ENCODE assay signal across 20 mouse cellular contexts in the genomic region with DNA sequence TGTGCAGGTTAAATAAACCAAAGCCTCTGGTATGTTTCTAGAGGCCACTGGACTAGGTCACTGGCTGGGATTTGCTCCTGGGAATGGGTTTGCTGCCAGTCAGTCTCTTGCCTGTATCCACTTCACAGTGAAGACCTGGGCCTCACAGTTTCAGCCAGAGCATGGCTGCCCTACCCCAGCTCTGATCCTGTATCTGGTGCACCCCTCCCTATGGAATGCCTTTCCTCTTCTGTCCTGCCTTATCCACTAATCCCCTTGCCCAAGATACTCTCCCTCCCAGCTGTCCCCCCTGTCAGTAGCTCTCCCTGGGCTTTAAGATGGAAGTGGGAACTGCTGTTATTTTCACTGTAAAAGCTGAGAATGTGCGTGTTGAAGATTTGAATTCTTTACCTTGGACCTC. TPM values are rescaled to one million over a fixed set of nuclear protein-coding genes. Genes with fewer than 3 reads are reported as not detected.
DNase-seq lines count a peak whose midpoint lies in the region; ATAC-seq and TF ChIP-seq lines count a peak whose summit lies in the region.
"Had no signal": no experiment of that assay in that cellular context is flagged by ENCODE, and none has a peak within 500 bp of the region (broad histone marks: within the 10 kb centered on the region; RNA-seq: fewer than 3 reads in every experiment).

No protein-coding gene starts in this region.

- no peak for TF ChIP-seq CTCF in gastrocnemius, adult 2 months (IDR thresholded peaks at IDR 0.05)

- H3K9ac ChIP-seq in heart, embryonic 13.5 days, result 0 out of 2 replicates have a peak overlapping the region, but pooled peaks have one; percentile 19
- no peak overlapping the region for H3K9ac ChIP-seq in limb, embryonic 14.5 days (ENCODE audit: low read depth, low read length, severe bottlenecking)
- H3K9ac ChIP-seq in embryonic facial prominence, embryonic 15.5 days, result no peak overlapping the region
- H3K9ac ChIP-seq: embryonic facial prominence, embryonic 13.5 days; forebrain, embryonic 12.5 days had no signal

- DNase-seq in heart, postnatal 10 days, result no peak
- DNase-seq in limb, embryonic 14.5 days (ENCODE audit: low spot score), result no peak
- no peak for DNase-seq in limb, embryonic 10.5 days (ENCODE audit: low spot score)
- DNase-seq in gastrocnemius, adult 2 months, result no peak
- DNase-seq in frontal cortex, postnatal 36 days (ENCODE audit: low spot score in 2 of 2), result no peak
- DNase-seq: adrenal gland, adult 2 months; adrenal gland, postnatal 25 days; cerebellum, adult 11-12 months; cerebellum, adult 2 months; cerebellum, adult 9-10 months; cerebellum, postnatal 10 days; cerebellum, postnatal 25 days had no signal

- TF ChIP-seq POLR2A in limb, embryonic 14.5 days (IDR thresholded peaks at IDR 0.05; ENCODE audit: borderline replicate concordance, extremely low read depth, insufficient read depth, insufficient read length), result no peak

- 0 out of 2 replicates have a peak overlapping the region, but pooled peaks have one; percentile 3 for H3K27ac ChIP-seq in heart, embryonic 13.5 days (replicated peaks)
- H3K27ac ChIP-seq in limb, embryonic 14.5 days (replicated peaks; ENCODE audit: low read depth, low read length), result no peak overlapping the region
- H3K27ac ChIP-seq in limb, embryonic 10.5 days, result no peak overlapping the region
- H3K27ac ChIP-seq in embryonic facial prominence, embryonic 15.5 days (replicated peaks), result no peak overlapping the region
- H3K27ac ChIP-seq in gastrocnemius, adult 2 months, result no peak overlapping the region
- H3K27ac ChIP-seq: embryonic facial prominence, embryonic 13.5 days; forebrain, embryonic 10.5 days; forebrain, embryonic 12.5 days had no signal

- H3K4me3 ChIP-seq in heart, embryonic 13.5 days, result no peak overlapping the region
- H3K4me3 ChIP-seq in limb, embryonic 14.5 days (replicated peaks; ENCODE audit: low read length), result no peak overlapping the region
- no peak overlapping the region for H3K4me3 ChIP-seq in limb, embryonic 10.5 days
- no peak overlapping the region for H3K4me3 ChIP-seq in embryonic facial prominence, embryonic 15.5 days (replicated peaks)
- H3K4me3 ChIP-seq in gastrocnemius, adult 2 months, result no peak overlapping the region
- H3K4me3 ChIP-seq: embryonic facial prominence, embryonic 13.5 days; erythroblast, embryonic 14.5 days; forebrain, embryonic 10.5 days; forebrain, embryonic 12.5 days had no signal

- H3K36me3 ChIP-seq in heart, embryonic 13.5 days, result peaks cover 100% of the 10 kb centered on the region
- H3K36me3 ChIP-seq in limb, embryonic 14.5 days (ENCODE audit: control insufficient read depth, insufficient read depth, low read length), result peaks cover 96% of the 10 kb centered on the region
- H3K36me3 ChIP-seq in limb, embryonic 10.5 days, result peaks cover 97% of the 10 kb centered on the region
- H3K36me3 ChIP-seq in embryonic facial prominence, embryonic 15.5 days, result peaks cover 96% of the 10 kb centered on the region

- intact Hi-C loops in heart, postnatal 10 days (cut with DNase I), result no loop called here
- intact Hi-C loops in gastrocnemius, adult 2 months (cut with DNase I), result no loop called here

- ATAC-seq in heart, embryonic 13.5 days (ENCODE audit: extremely low read depth, insufficient number of reproducible peaks, low FRiP score, low TSS enrichment), result no peak
- ATAC-seq in limb, embryonic 14.5 days (ENCODE audit: low FRiP score, low read depth), result peak; percentile 70; the same call in 1 of the 2 replicates
- ATAC-seq in embryonic facial prominence, embryonic 15.5 days (ENCODE audit: insufficient number of reproducible peaks, low FRiP score, low TSS enrichment, low read depth), result peak; percentile 58; the same call in 1 of the 2 replicates
- ATAC-seq: forebrain, embryonic 14.5 days; forebrain, embryonic 16.5 days had no signal

- H3K27me3 ChIP-seq in heart, embryonic 13.5 days (replicated peaks), result no peaks in the 10 kb centered on the region
- no peaks in the 10 kb centered on the region for H3K27me3 ChIP-seq in limb, embryonic 14.5 days (ENCODE audit: control insufficient read depth, insufficient read depth, low read length)
- no peaks in the 10 kb centered on the region for H3K27me3 ChIP-seq in limb, embryonic 10.5 days (ENCODE audit: low read depth, poor library complexity, severe bottlenecking)
- H3K27me3 ChIP-seq in embryonic facial prominence, embryonic 15.5 days, result no peaks in the 10 kb centered on the region
- H3K27me3 ChIP-seq: embryonic facial prominence, embryonic 13.5 days; forebrain, embryonic 12.5 days had no signal

- no peak overlapping the region for H3K4me2 ChIP-seq in heart, embryonic 13.5 days
- H3K4me2 ChIP-seq in limb, embryonic 14.5 days (replicated peaks; ENCODE audit: low read depth, low read length, severe bottlenecking), result no peak overlapping the region
- H3K4me2 ChIP-seq in embryonic facial prominence, embryonic 15.5 days (replicated peaks), result no peak overlapping the region
- H3K4me2 ChIP-seq: embryonic facial prominence, embryonic 13.5 days; forebrain, embryonic 12.5 days had no signal

- H3K4me1 ChIP-seq in heart, embryonic 13.5 days, result peaks cover 11% of the 10 kb centered on the region; the same call in 1 of the 2 replicates
- H3K4me1 ChIP-seq in limb, embryonic 14.5 days (ENCODE audit: control insufficient read depth, insufficient read depth, low read length), result no peaks in the 10 kb centered on the region
- H3K4me1 ChIP-seq in limb, embryonic 10.5 days, result no peaks in the 10 kb centered on the region
- H3K4me1 ChIP-seq in embryonic facial prominence, embryonic 15.5 days, result no peaks in the 10 kb centered on the region
- H3K4me1 ChIP-seq: embryonic facial prominence, embryonic 13.5 days; forebrain, embryonic 10.5 days; forebrain, embryonic 12.5 days had no signal

- no peaks in the 10 kb centered on the region for H3K9me3 ChIP-seq in heart, embryonic 13.5 days
- H3K9me3 ChIP-seq in limb, embryonic 14.5 days (ENCODE audit: control insufficient read depth, low read length), result no peaks in the 10 kb centered on the region
- H3K9me3 ChIP-seq in limb, embryonic 10.5 days (replicated peaks), result no peaks in the 10 kb centered on the region
- H3K9me3 ChIP-seq in embryonic facial prominence, embryonic 15.5 days (replicated peaks), result no peaks in the 10 kb centered on the region
- H3K9me3 ChIP-seq: embryonic facial prominence, embryonic 13.5 days; forebrain, embryonic 10.5 days; forebrain, embryonic 12.5 days had no signal

- 50% methylated on average over 1 of the region's 1 CpGs for WGBS in heart, embryonic 13.5 days
- 76% methylated on average over 1 of the region's 1 CpGs for WGBS in limb, embryonic 14.5 days
- 85% methylated on average over 1 of the region's 1 CpGs for WGBS in limb, embryonic 10.5 days
- 91% methylated on average over 1 of the region's 1 CpGs for WGBS in embryonic facial prominence, embryonic 15.5 days

RNA-seq across cellular contexts. Expression of gene Cpne9, which starts 14.1 kb away (rescaled TPM):
- 0.22 TPM in 1 of 2 replicates, not detected in the other for polyA plus RNA-seq in heart, embryonic 13.5 days (2015; fragmentation: Nextera tagmentation; extraction: Ambion mirVana)
- not detected for total RNA-seq in heart, postnatal 10 days (2021)
- 0.46 and 0.77 TPM in 2 replicates for polyA plus RNA-seq in limb, embryonic 14.5 days (2012; rRNA removed)
- 0.44 TPM in 2 replicates for polyA plus RNA-seq in limb, embryonic 14.5 days (2014; fragmentation: Nextera tagmentation; extraction: Ambion mirVana)
- polyA plus RNA-seq in limb, embryonic 10.5 days (2016; fragmentation: Nextera tagmentation; extraction: Ambion mirVana), result 0.06 TPM in 2 replicates
- polyA plus RNA-seq in embryonic facial prominence, embryonic 15.5 days (2015; fragmentation: Nextera tagmentation; extraction: Ambion mirVana), result 0.21 and 1.1 TPM in 2 replicates
- total RNA-seq in gastrocnemius, adult 2 months (2021), result not detected

RNA-seq across cellular contexts. Expression of gene Mtmr14, which starts 30.3 kb away (rescaled TPM):
- 23.5 and 23.6 TPM in 2 replicates for polyA plus RNA-seq in heart, embryonic 13.5 days (2015; fragmentation: Nextera tagmentation; extraction: Ambion mirVana)
- total RNA-seq in heart, postnatal 10 days (2021), result 10 to 100 TPM; 15.5 to 16.1 TPM
- 31.2 and 44.0 TPM in 2 replicates for polyA plus RNA-seq in limb, embryonic 14.5 days (2012; rRNA removed)
- 30.4 and 31.8 TPM in 2 replicates for polyA plus RNA-seq in limb, embryonic 14.5 days (2014; fragmentation: Nextera tagmentation; extraction: Ambion mirVana)
- 45.5 and 48.9 TPM in 2 replicates for polyA plus RNA-seq in limb, embryonic 10.5 days (2016; fragmentation: Nextera tagmentation; extraction: Ambion mirVana)
- polyA plus RNA-seq in embryonic facial prominence, embryonic 15.5 days (2015; fragmentation: Nextera tagmentation; extraction: Ambion mirVana), result 32.3 and 35.6 TPM in 2 replicates
- total RNA-seq in gastrocnemius, adult 2 months (2021), result 10 to 100 TPM; 14.9 to 16.0 TPM

RNA-seq across cellular contexts. Expression of gene Brpf1, which starts 38.9 kb away (rescaled TPM):
- polyA plus RNA-seq in heart, embryonic 13.5 days (2015; fragmentation: Nextera tagmentation; extraction: Ambion mirVana), result 11.1 and 11.6 TPM in 2 replicates
- 10 to 100 TPM; 20.1 to 21.8 TPM for total RNA-seq in heart, postnatal 10 days (2021)
- polyA plus RNA-seq in limb, embryonic 14.5 days (2012; rRNA removed), result 35.7 and 36.5 TPM in 2 replicates
- polyA plus RNA-seq in limb, embryonic 14.5 days (2014; fragmentation: Nextera tagmentation; extraction: Ambion mirVana), result 20.6 and 22.0 TPM in 2 replicates
- polyA plus RNA-seq in limb, embryonic 10.5 days (2016; fragmentation: Nextera tagmentation; extraction: Ambion mirVana), result 26.1 and 28.0 TPM in 2 replicates
- polyA plus RNA-seq in embryonic facial prominence, embryonic 15.5 days (2015; fragmentation: Nextera tagmentation; extraction: Ambion mirVana), result 18.0 and 22.9 TPM in 2 replicates
- total RNA-seq in gastrocnemius, adult 2 months (2021), result 10 to 100 TPM; 10.2 to 10.3 TPM

RNA-seq across cellular contexts. Expression of gene Ogg1, which starts 58.8 kb away (rescaled TPM):
- 9.5 and 11.6 TPM in 2 replicates for polyA plus RNA-seq in heart, embryonic 13.5 days (2015; fragmentation: Nextera tagmentation; extraction: Ambion mirVana)
- total RNA-seq in heart, postnatal 10 days (2021), result 1 to 10 TPM; 7.1 to 7.2 TPM
- 22.6 and 26.3 TPM in 2 replicates for polyA plus RNA-seq in limb, embryonic 14.5 days (2012; rRNA removed)
- 11.1 and 11.7 TPM in 2 replicates for polyA plus RNA-seq in limb, embryonic 14.5 days (2014; fragmentation: Nextera tagmentation; extraction: Ambion mirVana)
- polyA plus RNA-seq in limb, embryonic 10.5 days (2016; fragmentation: Nextera tagmentation; extraction: Ambion mirVana), result 19.1 and 19.5 TPM in 2 replicates
- polyA plus RNA-seq in embryonic facial prominence, embryonic 15.5 days (2015; fragmentation: Nextera tagmentation; extraction: Ambion mirVana), result 12.5 and 13.6 TPM in 2 replicates
- total RNA-seq in gastrocnemius, adult 2 months (2021), result 1 to 10 TPM; 3.9 to 5.2 TPM
